Mouse (Mus musculus): ENCODE measurements around the gene Gm39115. TPM values are rescaled to one million over a fixed set of nuclear protein-coding genes. Genes with fewer than 3 reads are reported as not detected.

Gm39115 gene
- polyA plus RNA-seq, 1 experiment from 2014 or later = not detected

GRCm38 (mm10) chr7:142092991-142093390 lies 42.8 kb downstream of the Gm39115 start:
- Histone ChIP-seq H3K4me1 (ENCODE audit: control insufficient read depth, insufficient read depth, low read length) (peaks cover 67% of the 10 kb centered on the region), H3K27ac (replicated peaks; ENCODE audit: low read depth, low read length) (peak overlapping the region; percentile 73), H3K27me3 (ENCODE audit: control insufficient read depth, insufficient read depth, low read length) (peaks cover 6% of the 10 kb centered on the region; the same call in 1 of the 2 replicates), H3K9ac (replicated peaks; ENCODE audit: low read length) (peak overlapping the region; percentile 99), H3K4me2 (ENCODE audit: low read length) (peak overlapping the region; percentile 80), H3K9me3 (ENCODE audit: control insufficient read depth, low read length) (no peaks in the 10 kb centered on the region), H3K4me3 (replicated peaks; ENCODE audit: low read depth, low read length) (peak overlapping the region; percentile 91), H3K36me3 (ENCODE audit: control insufficient read depth, insufficient read depth, low read length) (peaks cover 12% of the 10 kb centered on the region)
- WGBS = 46% methylated on average over 1 of the region's 1 CpGs
- ATAC-seq (ENCODE audit: low FRiP score, low TSS enrichment) (no peak), DNase-seq (no peak)

GRCm38 (mm10) chr7:142091848-142092247 lies 44.0 kb downstream of the Gm39115 start:
- 4% methylated on average over 4 of the region's 4 CpGs for WGBS
- H3K4me1 ChIP-seq (ENCODE audit: control insufficient read depth, insufficient read depth, low read length) = peaks cover 64% of the 10 kb centered on the region
- H3K9ac ChIP-seq (replicated peaks; ENCODE audit: low read length) = peak overlapping the region; percentile 99
- H3K27ac ChIP-seq (replicated peaks; ENCODE audit: low read depth, low read length) = peak overlapping the region; percentile 73
- H3K4me3 ChIP-seq (replicated peaks; ENCODE audit: low read depth, low read length) = peak overlapping the region; percentile 91
- H3K36me3 ChIP-seq (ENCODE audit: control insufficient read depth, insufficient read depth, low read length) = peaks cover 24% of the 10 kb centered on the region
- ATAC-seq (ENCODE audit: low FRiP score, low TSS enrichment) (no peak), DNase-seq (peak; percentile 92)
- H3K9me3 ChIP-seq (ENCODE audit: control insufficient read depth, low read length) = no peaks in the 10 kb centered on the region
- H3K4me2 ChIP-seq (ENCODE audit: low read length) = peak overlapping the region; percentile 80
- peaks cover 2% of the 10 kb centered on the region; the same call in 1 of the 2 replicates for H3K27me3 ChIP-seq (ENCODE audit: control insufficient read depth, insufficient read depth, low read length)

GRCm38 (mm10) chr7:142089648-142090447 lies 46.0 kb downstream of the Gm39115 start:
- H3K9me3 ChIP-seq (ENCODE audit: control insufficient read depth, low read length) = no peaks in the 10 kb centered on the region
- no peak for DNase-seq
- H3K4me3 ChIP-seq (replicated peaks; ENCODE audit: low read depth, low read length) = no peak overlapping the region
- H3K9ac ChIP-seq (replicated peaks; ENCODE audit: low read length) = no peak overlapping the region; the same call in 1 of the 2 replicates
- peak overlapping the region; percentile 80 for H3K4me2 ChIP-seq (ENCODE audit: low read length)
- H3K27ac ChIP-seq (replicated peaks; ENCODE audit: low read depth, low read length) = peak overlapping the region; percentile 65
- ATAC-seq (ENCODE audit: low FRiP score, low TSS enrichment) = no peak
- H3K36me3 ChIP-seq (ENCODE audit: control insufficient read depth, insufficient read depth, low read length) = peaks cover 44% of the 10 kb centered on the region
- WGBS = 47% methylated on average over 17 of the region's 17 CpGs
- H3K4me1 ChIP-seq (ENCODE audit: control insufficient read depth, insufficient read depth, low read length) = peaks cover 59% of the 10 kb centered on the region
- H3K27me3 ChIP-seq (ENCODE audit: control insufficient read depth, insufficient read depth, low read length) = no peaks in the 10 kb centered on the region

GRCm38 (mm10) chr7:142088886-142089285 lies 46.9 kb downstream of the Gm39115 start:
- ATAC-seq (ENCODE audit: low FRiP score, low TSS enrichment) (peak; percentile 73; the same call in 1 of the 2 replicates), DNase-seq (peak; percentile 86)
- Histone ChIP-seq H3K4me1 (ENCODE audit: control insufficient read depth, insufficient read depth, low read length) (peaks cover 58% of the 10 kb centered on the region), H3K9me3 (ENCODE audit: control insufficient read depth, low read length) (no peaks in the 10 kb centered on the region), H3K27me3 (ENCODE audit: control insufficient read depth, insufficient read depth, low read length) (peaks cover 8% of the 10 kb centered on the region; the same call in 1 of the 2 replicates), H3K4me2 (ENCODE audit: low read length) (peak overlapping the region; percentile 80), H3K36me3 (ENCODE audit: control insufficient read depth, insufficient read depth, low read length) (peaks cover 53% of the 10 kb centered on the region), H3K4me3 (replicated peaks; ENCODE audit: low read depth, low read length) (no peak overlapping the region), H3K27ac (replicated peaks; ENCODE audit: low read depth, low read length) (peak overlapping the region; percentile 68), H3K9ac (replicated peaks; ENCODE audit: low read length) (peak overlapping the region; percentile 24; the same call in 1 of the 2 replicates)
- 2% methylated on average over 5 of the region's 5 CpGs for WGBS

GRCm38 (mm10) chr7:142087069-142087652 lies 48.7 kb downstream of the Gm39115 start:
- H3K9me3 ChIP-seq (ENCODE audit: control insufficient read depth, low read length) = no peaks in the 10 kb centered on the region
- H3K36me3 ChIP-seq (ENCODE audit: control insufficient read depth, insufficient read depth, low read length) = peaks cover 71% of the 10 kb centered on the region
- H3K27me3 ChIP-seq (ENCODE audit: control insufficient read depth, insufficient read depth, low read length) = peaks cover 17% of the 10 kb centered on the region; the same call in 1 of the 2 replicates
- no peak overlapping the region for H3K4me3 ChIP-seq (replicated peaks; ENCODE audit: low read depth, low read length)
- H3K4me1 ChIP-seq (ENCODE audit: control insufficient read depth, insufficient read depth, low read length) = peaks cover 41% of the 10 kb centered on the region
- ATAC-seq (ENCODE audit: low FRiP score, low TSS enrichment) (no peak), DNase-seq (no peak)
- 90% methylated on average over 1 of the region's 1 CpGs for WGBS
- H3K9ac ChIP-seq (replicated peaks; ENCODE audit: low read length) = no peak overlapping the region
- H3K27ac ChIP-seq (replicated peaks; ENCODE audit: low read depth, low read length) = no peak overlapping the region
- no peak overlapping the region for H3K4me2 ChIP-seq (ENCODE audit: low read length)

- no peak for ATAC-seq (ENCODE audit: low FRiP score, low TSS enrichment)
- H3K27ac ChIP-seq (replicated peaks; ENCODE audit: low read depth, low read length) = no peak overlapping the region
- H3K4me1 ChIP-seq (ENCODE audit: control insufficient read depth, insufficient read depth, low read length) = peaks cover 33% of the 10 kb centered on the region
- H3K27me3 ChIP-seq (ENCODE audit: control insufficient read depth, insufficient read depth, low read length) = peaks cover 17% of the 10 kb centered on the region; the same call in 1 of the 2 replicates
- no peak overlapping the region for H3K4me3 ChIP-seq (replicated peaks; ENCODE audit: low read depth, low read length)
- DNase-seq = no peak
- 88% methylated on average over 4 of the region's 4 CpGs for WGBS
- H3K9ac ChIP-seq (replicated peaks; ENCODE audit: low read length) = no peak overlapping the region
- H3K4me2 ChIP-seq (ENCODE audit: low read length) = no peak overlapping the region
- H3K9me3 ChIP-seq (ENCODE audit: control insufficient read depth, low read length) = no peaks in the 10 kb centered on the region
- H3K36me3 ChIP-seq (ENCODE audit: control insufficient read depth, insufficient read depth, low read length) = peaks cover 79% of the 10 kb centered on the region
Observed at GRCm38 (mm10) chr7:142086159-142086905, 49.5 kb downstream of the Gm39115 start.

Other genes with a start within 250 kb of the Gm39115 start
- 61.9 and 79.7 TPM in 2 replicates for gene Tollip, start 217.5 kb downstream of the Gm39115 start, polyA plus RNA-seq (2014; fragmentation: Nextera tagmentation; extraction: Ambion mirVana)
- gene Brsk2, start 186.3 kb downstream of the Gm39115 start, polyA plus RNA-seq (2014; fragmentation: Nextera tagmentation; extraction: Ambion mirVana) = 23.9 and 33.5 TPM in 2 replicates
- 53.5 and 57.2 TPM in 2 replicates for gene Mob2, start 75.0 kb downstream of the Gm39115 start, polyA plus RNA-seq (2014; fragmentation: Nextera tagmentation; extraction: Ambion mirVana)
- gene Dusp8, start 40.2 kb downstream of the Gm39115 start, polyA plus RNA-seq (2014; fragmentation: Nextera tagmentation; extraction: Ambion mirVana) = 112 and 126 TPM in 2 replicates
- 0.34 TPM in 1 of 2 replicates, not detected in the other for gene Gm45618, start 15.3 kb downstream of the Gm39115 start, polyA plus RNA-seq (2014; fragmentation: Nextera tagmentation; extraction: Ambion mirVana)
- gene Gm45337, start 8.6 kb upstream of the Gm39115 start, polyA plus RNA-seq (2014; fragmentation: Nextera tagmentation; extraction: Ambion mirVana) = not detected in 2 replicates
- gene Gm29735, start 21.1 kb upstream of the Gm39115 start, polyA plus RNA-seq (2014; fragmentation: Nextera tagmentation; extraction: Ambion mirVana) = not detected in 2 replicates
- gene Gm4553, start 29.7 kb upstream of the Gm39115 start, polyA plus RNA-seq (2014; fragmentation: Nextera tagmentation; extraction: Ambion mirVana) = not detected in 2 replicates
- not detected in 2 replicates for gene Krtap5-2, start 40.0 kb upstream of the Gm39115 start, polyA plus RNA-seq (2014; fragmentation: Nextera tagmentation; extraction: Ambion mirVana)
- not detected in 2 replicates for gene Gm10153, start 54.4 kb upstream of the Gm39115 start, polyA plus RNA-seq (2014; fragmentation: Nextera tagmentation; extraction: Ambion mirVana)
- gene Krtap5-3, start 65.3 kb upstream of the Gm39115 start, polyA plus RNA-seq (2014; fragmentation: Nextera tagmentation; extraction: Ambion mirVana) = not detected in 2 replicates
- gene Gm7579, start 75.8 kb upstream of the Gm39115 start, polyA plus RNA-seq (2014; fragmentation: Nextera tagmentation; extraction: Ambion mirVana) = not detected in 2 replicates
- not detected in 2 replicates for gene Krtap5-5, start 93.9 kb upstream of the Gm39115 start, polyA plus RNA-seq (2014; fragmentation: Nextera tagmentation; extraction: Ambion mirVana)
- not detected in 2 replicates for gene Gm40460, start 105.0 kb upstream of the Gm39115 start, polyA plus RNA-seq (2014; fragmentation: Nextera tagmentation; extraction: Ambion mirVana)
- not detected in 2 replicates for gene Gm2431, start 122.3 kb upstream of the Gm39115 start, polyA plus RNA-seq (2014; fragmentation: Nextera tagmentation; extraction: Ambion mirVana)
- gene Gm4559, start 138.3 kb upstream of the Gm39115 start, polyA plus RNA-seq (2014; fragmentation: Nextera tagmentation; extraction: Ambion mirVana) = not detected in 2 replicates
- not detected in 2 replicates for gene Krtap5-1, start 161.1 kb upstream of the Gm39115 start, polyA plus RNA-seq (2014; fragmentation: Nextera tagmentation; extraction: Ambion mirVana)
- gene Krtap5-4, start 167.5 kb upstream of the Gm39115 start, polyA plus RNA-seq (2014; fragmentation: Nextera tagmentation; extraction: Ambion mirVana) = not detected in 2 replicates
- gene Ifitm10, start 237.7 kb upstream of the Gm39115 start, polyA plus RNA-seq (2014; fragmentation: Nextera tagmentation; extraction: Ambion mirVana) = 3.9 and 6.1 TPM in 2 replicates
- gene Gm49369, start 246.6 kb upstream of the Gm39115 start, polyA plus RNA-seq (2014; fragmentation: Nextera tagmentation; extraction: Ambion mirVana) = 1.8 TPM in 1 of 2 replicates, not detected in the other

All from midbrain, embryonic 14.5 days (tissue).